Mouse (Mus musculus) hindbrain, postnatal 0 days (tissue): ENCODE measurements around the gene Slc1a7. TPM values are rescaled to one million over a fixed set of nuclear protein-coding genes. Genes with fewer than 3 reads are reported as not detected.

Experiments
- ATAC-seq: fragments of 200-750 bp; cut with Nextera tagmentation; 2 replicates; pipeline ENCODE4 v1.8.0; 2017; ENCODE audit warnings: mild to moderate bottlenecking, moderate TSS enrichment, moderate library complexity
- DNase-seq: peaks from one replicate; pipeline ENCODE4 v3.0.0-alpha.2; 2015; ENCODE audit warnings: low spot score
- H3K27ac ChIP-seq: fragments of 300-500 bp; sonication (generic); 2 replicates; pipeline ENCODE4 v1.5.1; 2014; ENCODE audit warnings: mild to moderate bottlenecking
- H3K27me3 ChIP-seq: fragments of 300-500 bp; sonication (generic); 2 replicates; pipeline ENCODE4 v1.6.1; 2014; ENCODE audit warnings: low read length, mixed read lengths; ENCODE audit not compliant: insufficient read depth
- H3K36me3 ChIP-seq: fragments of 300-500 bp; sonication (generic); 2 replicates; pipeline ENCODE4 v1.6.1; 2014; ENCODE audit warnings: low read length, mixed read lengths; ENCODE audit not compliant: insufficient read depth
- H3K4me1 ChIP-seq: fragments of 300-500 bp; sonication (generic); 2 replicates; pipeline ENCODE4 v1.6.1; 2014; ENCODE audit warnings: antibody characterized with exemption, low read length, mixed read lengths; ENCODE audit not compliant: insufficient read depth
- H3K4me2 ChIP-seq: fragments of 300-500 bp; sonication (generic); 2 replicates; pipeline ENCODE4 v1.6.1; 2014; ENCODE audit warnings: low read depth, mild to moderate bottlenecking, low read length, moderate library complexity, mixed read lengths
- H3K4me3 ChIP-seq: fragments of 300-500 bp; sonication (generic); 2 replicates; pipeline ENCODE4 v1.5.1; 2014; ENCODE audit warnings: low read length
- H3K9ac ChIP-seq: fragments of 300-500 bp; sonication (generic); replicated peaks from 2 replicates; pipeline ENCODE4 v1.6.1; 2014; ENCODE audit warnings: mild to moderate bottlenecking, low read length, moderate library complexity, mixed read lengths
- H3K9me3 ChIP-seq: fragments of 300-500 bp; sonication (generic); 2 replicates; pipeline ENCODE4 v1.6.1; 2016; ENCODE audit warnings: low read length, mixed read lengths
- CTCF ChIP-seq: IDR thresholded peaks from 2 replicates; pipeline ENCODE4 v1.5.1; 2016; ENCODE audit warnings: antibody characterized with exemption, control low read depth, low read depth
- WGBS: fragments of 180-500 bp; shearing (Covaris S2); extraction: QIAGEN DNeasy Blood & Tissue Kit; methylation state at CpG from one replicate; pipeline ENCODE4 v1.1.7; 2014; 5-methylcytosine and 5-hydroxymethylcytosine counted together
- polyA plus RNA-seq: library from polyadenylated mRNA; unstranded; fragments of >200 nt; fragmentation: Nextera tagmentation; extraction: Ambion mirVana; gene quantifications from 2 replicates; pipeline ENCODE4 v1.2.1, GENCODE M21; 2015
- total RNA-seq: library from RNA; depleted of rRNA; stranded (reverse); fragments of >200 nt; gene quantifications from 2 replicates; pipeline ENCODE4 v1.2.3, GENCODE M21; 2014

The Slc1a7 gene
- total and polyA plus RNA-seq, 2 experiments from 2014 or later = 0.05 TPM; not detected in 1

GRCm38 (mm10) chr4:107942741-107943140 lies 25.4 kb upstream of the Slc1a7 start:
- TF ChIP-seq CTCF = no peak
- ATAC-seq (no peak), DNase-seq (no peak)
- H3K27me3 ChIP-seq = no peaks in the 10 kb centered on the region
- no peaks in the 10 kb centered on the region for H3K9me3 ChIP-seq
- no peak overlapping the region for H3K4me3 ChIP-seq
- no peak overlapping the region for H3K27ac ChIP-seq
- no peaks in the 10 kb centered on the region for H3K36me3 ChIP-seq
- no peak overlapping the region for H3K9ac ChIP-seq
- 97% methylated on average over 7 of the region's 7 CpGs for WGBS
- H3K4me1 ChIP-seq = peaks cover under 1% of the 10 kb centered on the region; the same call in 1 of the 2 replicates
- H3K4me2 ChIP-seq = no peak overlapping the region

- DNase-seq = peak; percentile 81
- ATAC-seq = peak; percentile 73; the same call in 1 of the 2 replicates
- Histone ChIP-seq H3K27me3 (no peaks in the 10 kb centered on the region), H3K9me3 (no peaks in the 10 kb centered on the region), H3K4me3 (no peak overlapping the region), H3K4me2 (no peak overlapping the region), H3K36me3 (no peaks in the 10 kb centered on the region), H3K4me1 (no peaks in the 10 kb centered on the region), H3K27ac (no peak overlapping the region), H3K9ac (no peak overlapping the region)
- 33% methylated on average over 2 of the region's 2 CpGs for WGBS
- no peak for TF ChIP-seq CTCF
These were observed 24.0 kb upstream of the Slc1a7 start for GRCm38 (mm10) chr4:107944141-107944540.

GRCm38 (mm10) chr4:107949918-107950317 lies 18.2 kb upstream of the Slc1a7 start:
- H3K27me3 ChIP-seq = no peaks in the 10 kb centered on the region
- ATAC-seq (no peak), DNase-seq (no peak)
- 77% methylated on average over 4 of the region's 4 CpGs for WGBS
- no peak overlapping the region for H3K4me3 ChIP-seq
- H3K36me3 ChIP-seq = no peaks in the 10 kb centered on the region
- no peak overlapping the region for H3K4me2 ChIP-seq
- H3K27ac ChIP-seq = no peak overlapping the region
- TF ChIP-seq CTCF = no peak
- no peak overlapping the region for H3K9ac ChIP-seq
- no peaks in the 10 kb centered on the region for H3K4me1 ChIP-seq
- no peaks in the 10 kb centered on the region for H3K9me3 ChIP-seq

- DNase-seq = peak; percentile 39
- peak; percentile 55 for TF ChIP-seq CTCF
- H3K27ac ChIP-seq = no peak overlapping the region
These were observed 15.3 kb upstream of the Slc1a7 start for GRCm38 (mm10) chr4:107952845-107953244.

GRCm38 (mm10) chr4:107955691-107956090 lies 12.4 kb upstream of the Slc1a7 start:
- ATAC-seq (no peak), DNase-seq (no peak)
- Histone ChIP-seq H3K9ac (no peak overlapping the region), H3K36me3 (no peaks in the 10 kb centered on the region), H3K9me3 (no peaks in the 10 kb centered on the region), H3K27me3 (no peaks in the 10 kb centered on the region), H3K4me3 (no peak overlapping the region), H3K4me1 (no peaks in the 10 kb centered on the region), H3K4me2 (no peak overlapping the region), H3K27ac (no peak overlapping the region)
- WGBS = 37% methylated on average over 5 of the region's 5 CpGs
- TF ChIP-seq CTCF = no peak

More at GRCm38 (mm10) chr4:107952845-107953244, 15.3 kb upstream of the Slc1a7 start:
- Histone ChIP-seq H3K9ac (no peak overlapping the region), H3K4me2 (no peak overlapping the region), H3K4me1 (no peaks in the 10 kb centered on the region), H3K4me3 (no peak overlapping the region), H3K36me3 (no peaks in the 10 kb centered on the region), H3K27me3 (no peaks in the 10 kb centered on the region), H3K9me3 (no peaks in the 10 kb centered on the region)
- no peak for ATAC-seq

- no peak for TF ChIP-seq CTCF
- Histone ChIP-seq H3K9me3 (no peaks in the 10 kb centered on the region), H3K9ac (no peak overlapping the region), H3K4me2 (no peak overlapping the region), H3K36me3 (no peaks in the 10 kb centered on the region), H3K27me3 (no peaks in the 10 kb centered on the region), H3K4me3 (no peak overlapping the region), H3K27ac (no peak overlapping the region), H3K4me1 (0 out of 2 replicates have a peak, but pooled peaks cover 4% of the 10 kb centered on the region)
- WGBS = 73% methylated on average over 7 of the region's 7 CpGs
- no peak for DNase-seq
- no peak for ATAC-seq
These were observed 9.6 kb upstream of the Slc1a7 start for GRCm38 (mm10) chr4:107958487-107958886.

GRCm38 (mm10) chr4:107962044-107962732 lies 5.9 kb upstream of the Slc1a7 start:
- Histone ChIP-seq H3K4me3 (no peak overlapping the region), H3K4me1 (0 out of 2 replicates have a peak, but pooled peaks cover 4% of the 10 kb centered on the region), H3K27me3 (no peaks in the 10 kb centered on the region), H3K4me2 (no peak overlapping the region), H3K9ac (no peak overlapping the region), H3K9me3 (no peaks in the 10 kb centered on the region), H3K36me3 (no peaks in the 10 kb centered on the region), H3K27ac (no peak overlapping the region)
- no peak for TF ChIP-seq CTCF
- DNase-seq = peak; percentile 46
- WGBS = 52% methylated on average over 11 of the region's 11 CpGs
- peak; percentile 43; the same call in 1 of the 2 replicates for ATAC-seq
